Mouse (Mus musculus): Measurements from ENCODE around the gene Gm4491. TPM values are rescaled to one million over a fixed set of nuclear protein-coding genes. Genes with fewer than 3 reads are reported as not detected.
A peak's percentile ranks its signal among the peaks of the same experiment; 100 is the strongest.

Gm4491 gene
- polyA plus RNA-seq, 1 experiment: not detected

DNA sequence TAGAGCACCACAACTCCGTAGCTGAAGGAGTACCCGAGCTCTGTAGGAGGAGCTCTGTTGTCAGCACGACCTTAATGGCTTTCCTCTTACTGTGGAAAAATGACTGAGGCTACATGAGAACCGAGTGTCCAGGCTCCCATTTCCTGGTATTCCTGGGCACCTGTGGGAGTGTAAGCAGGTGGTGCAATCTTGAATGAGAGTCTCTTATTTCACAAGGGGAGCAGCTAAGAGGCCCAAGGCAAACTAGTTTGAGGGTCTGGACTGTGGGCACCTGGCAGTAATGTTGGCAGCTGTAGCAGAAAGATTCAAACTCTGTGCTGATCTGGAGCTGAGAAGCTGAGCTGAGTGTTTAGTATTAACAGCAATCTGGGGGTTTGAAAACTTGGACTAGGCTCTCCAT, 11.7 kb upstream of the Gm4491 start:
- 23% methylated on average over 4 of the region's 4 CpGs for WGBS
- H3K27ac ChIP-seq (ENCODE audit: insufficient read depth, low read depth, low read length): no peak overlapping the region
- TF ChIP-seq CTCF (IDR thresholded peaks at IDR 0.05; ENCODE audit: extremely low read depth, insufficient read length, insufficient replicate concordance, low read depth, low read length) (no peak), POLR2A (IDR thresholded peaks at IDR 0.05; ENCODE audit: low read depth, low read length) (no peak)

DNA sequence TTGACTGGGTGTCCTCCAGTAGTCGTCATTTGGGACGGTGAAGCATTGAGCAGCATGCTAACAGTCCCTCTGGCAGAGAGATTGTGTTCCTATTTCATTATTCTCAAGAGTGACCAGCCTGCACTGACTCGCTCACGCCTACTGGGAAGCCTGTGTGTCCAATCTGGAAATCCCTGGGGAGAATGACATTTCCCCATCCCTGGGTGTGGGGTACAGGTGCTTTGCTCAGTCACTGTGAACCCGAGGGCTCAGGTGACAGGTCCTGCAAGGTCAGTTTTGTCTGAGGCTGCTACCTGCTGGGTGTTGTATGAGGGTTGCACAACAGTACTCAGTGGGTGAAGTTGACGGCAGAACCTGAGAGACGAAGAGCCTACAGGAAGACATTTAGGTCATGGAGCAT, 6.6 kb upstream of the Gm4491 start:
- H3K27ac ChIP-seq (ENCODE audit: insufficient read depth, low read depth, low read length): no peak overlapping the region
- WGBS: 87% methylated on average over 7 of the region's 7 CpGs
- no peaks in the 10 kb centered on the region for H3K27me3 ChIP-seq (ENCODE audit: control insufficient read depth, insufficient read depth, low read length)
- H3K36me3 ChIP-seq (ENCODE audit: control insufficient read depth, insufficient read depth, low read length): no peaks in the 10 kb centered on the region
- H3K4me1 ChIP-seq (ENCODE audit: control insufficient read depth, insufficient read depth, insufficient read length, low read length): no peaks in the 10 kb centered on the region
- TF ChIP-seq CTCF (IDR thresholded peaks at IDR 0.05; ENCODE audit: extremely low read depth, insufficient read length, insufficient replicate concordance, low read depth, low read length) (no peak), POLR2A (IDR thresholded peaks at IDR 0.05; ENCODE audit: low read depth, low read length) (no peak)
- no peak overlapping the region for H3K4me3 ChIP-seq (ENCODE audit: low read depth, low read length)

More for the DNA sequence above, 11.7 kb upstream of the Gm4491 start:
- H3K4me1 ChIP-seq (ENCODE audit: control insufficient read depth, insufficient read depth, insufficient read length, low read length): no peaks in the 10 kb centered on the region
- H3K36me3 ChIP-seq (ENCODE audit: control insufficient read depth, insufficient read depth, low read length): no peaks in the 10 kb centered on the region
- H3K27me3 ChIP-seq (ENCODE audit: control insufficient read depth, insufficient read depth, low read length): peaks cover 6% of the 10 kb centered on the region; the same call in 1 of the 2 replicates
- H3K4me3 ChIP-seq (ENCODE audit: low read depth, low read length): no peak overlapping the region

DNA sequence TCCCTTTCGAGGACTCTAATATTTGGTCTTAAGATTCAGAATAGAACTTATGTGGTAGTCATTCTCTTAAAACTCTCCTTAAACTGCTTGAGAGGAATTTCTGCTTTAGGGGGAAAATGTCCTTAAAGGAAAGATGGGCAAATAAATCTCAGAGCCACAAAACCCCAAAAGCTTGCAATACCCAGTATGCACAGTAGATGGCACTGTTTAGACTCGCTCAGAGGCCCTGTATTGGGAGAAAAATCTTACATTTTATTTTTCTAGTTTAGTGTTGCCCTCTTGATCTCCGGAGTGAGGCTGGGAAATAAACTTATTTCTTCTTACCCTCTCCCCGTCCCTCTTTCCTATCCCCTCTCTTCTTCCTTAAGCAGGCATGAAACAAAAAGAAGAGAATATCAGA, 6.5 kb downstream of the Gm4491 start:
- no peak overlapping the region for H3K27ac ChIP-seq (ENCODE audit: insufficient read depth, low read depth, low read length)
- no peaks in the 10 kb centered on the region for H3K36me3 ChIP-seq (ENCODE audit: control insufficient read depth, insufficient read depth, low read length)
- TF ChIP-seq CTCF (IDR thresholded peaks at IDR 0.05; ENCODE audit: extremely low read depth, insufficient read length, insufficient replicate concordance, low read depth, low read length) (no peak), POLR2A (IDR thresholded peaks at IDR 0.05; ENCODE audit: low read depth, low read length) (no peak)
- no peaks in the 10 kb centered on the region; the same call in 1 of the 2 replicates for H3K27me3 ChIP-seq (ENCODE audit: control insufficient read depth, insufficient read depth, low read length)
- H3K4me1 ChIP-seq (ENCODE audit: control insufficient read depth, insufficient read depth, insufficient read length, low read length): no peaks in the 10 kb centered on the region
- 14% methylated on average over 4 of the region's 4 CpGs for WGBS
- H3K4me3 ChIP-seq (ENCODE audit: low read depth, low read length): no peak overlapping the region

DNA sequence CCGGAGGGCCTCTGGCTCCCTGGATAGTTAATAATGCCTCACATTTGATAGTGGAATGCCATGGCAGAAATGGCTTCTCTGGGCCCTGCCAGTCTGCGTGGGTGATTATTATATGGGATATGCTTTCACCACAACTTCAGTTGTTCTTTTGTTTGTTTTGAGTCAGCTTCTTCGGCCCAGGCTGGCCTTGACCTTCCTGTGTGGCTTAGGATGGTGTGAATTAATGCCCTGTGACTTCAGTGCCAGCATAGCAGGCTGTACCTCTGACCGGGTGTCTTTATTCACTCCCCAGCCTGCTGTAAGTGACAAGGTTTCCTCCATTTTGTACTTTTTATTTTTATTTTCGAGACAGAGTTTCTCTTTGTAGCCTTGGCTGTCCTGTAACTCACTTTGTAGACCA, 7.8 kb downstream of the Gm4491 start:
- TF ChIP-seq POLR2A (IDR thresholded peaks at IDR 0.05; ENCODE audit: low read depth, low read length) (no peak), CTCF (IDR thresholded peaks at IDR 0.05; ENCODE audit: extremely low read depth, insufficient read length, insufficient replicate concordance, low read depth, low read length) (no peak)
- Histone ChIP-seq H3K27ac (ENCODE audit: insufficient read depth, low read depth, low read length) (no peak overlapping the region), H3K4me1 (ENCODE audit: control insufficient read depth, insufficient read depth, insufficient read length, low read length) (no peaks in the 10 kb centered on the region; the same call in 1 of the 2 replicates), H3K27me3 (ENCODE audit: control insufficient read depth, insufficient read depth, low read length) (no peaks in the 10 kb centered on the region; the same call in 1 of the 2 replicates), H3K36me3 (ENCODE audit: control insufficient read depth, insufficient read depth, low read length) (no peaks in the 10 kb centered on the region), H3K4me3 (ENCODE audit: low read depth, low read length) (no peak overlapping the region)
- 73% methylated on average over 5 of the region's 5 CpGs for WGBS

DNA sequence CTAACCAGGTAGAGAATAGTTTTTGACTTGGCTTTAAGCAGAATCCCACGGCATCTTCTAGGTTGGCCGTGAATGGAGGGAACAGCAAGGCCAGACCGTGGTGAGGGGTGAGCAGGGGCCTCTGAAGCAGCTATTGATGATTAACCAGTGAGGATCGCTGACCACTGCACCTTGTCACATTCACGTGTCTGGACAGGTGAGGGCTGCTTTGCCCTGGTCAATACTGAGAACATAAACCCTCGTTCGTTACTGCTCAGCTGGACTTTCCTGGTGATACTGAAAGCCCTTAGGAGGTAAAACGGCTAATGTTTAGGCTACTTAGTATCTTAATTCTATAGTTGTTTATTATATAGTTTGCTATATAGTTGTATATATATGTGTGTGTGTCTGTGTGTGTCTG, 8.6 kb downstream of the Gm4491 start:
- no peaks in the 10 kb centered on the region for H3K36me3 ChIP-seq (ENCODE audit: control insufficient read depth, insufficient read depth, low read length)
- H3K27me3 ChIP-seq (ENCODE audit: control insufficient read depth, insufficient read depth, low read length): no peaks in the 10 kb centered on the region; the same call in 1 of the 2 replicates
- no peak overlapping the region for H3K4me3 ChIP-seq (ENCODE audit: low read depth, low read length)
- H3K4me1 ChIP-seq (ENCODE audit: control insufficient read depth, insufficient read depth, insufficient read length, low read length): peaks cover 1% of the 10 kb centered on the region
- TF ChIP-seq POLR2A (IDR thresholded peaks at IDR 0.05; ENCODE audit: low read depth, low read length): no peak
- TF ChIP-seq CTCF (IDR thresholded peaks at IDR 0.05; ENCODE audit: extremely low read depth, insufficient read length, insufficient replicate concordance, low read depth, low read length): no peak
- 84% methylated on average over 8 of the region's 8 CpGs for WGBS
- H3K27ac ChIP-seq (ENCODE audit: insufficient read depth, low read depth, low read length): no peak overlapping the region

DNA sequence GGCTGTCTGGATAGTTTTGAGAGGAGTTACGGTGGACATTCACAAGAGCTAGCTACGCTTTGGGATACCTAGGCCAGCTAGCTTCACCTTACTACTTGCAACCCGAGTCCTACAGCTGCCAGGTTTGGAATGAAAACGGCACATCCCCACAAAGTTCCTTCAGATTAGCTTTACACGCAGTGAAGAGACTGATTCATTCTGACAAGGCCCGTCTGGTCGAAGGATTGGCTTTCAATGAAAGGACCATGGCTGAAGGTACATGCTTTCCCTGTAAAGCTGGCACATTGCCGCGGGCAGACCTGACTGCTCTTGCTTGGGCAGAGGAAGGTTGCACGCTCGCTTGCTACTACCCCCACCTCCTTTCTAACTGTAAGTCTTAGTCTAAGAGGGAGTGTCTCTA, 10.0 kb downstream of the Gm4491 start:
- WGBS: 79% methylated on average over 11 of the region's 11 CpGs
- Histone ChIP-seq H3K27ac (ENCODE audit: insufficient read depth, low read depth, low read length) (no peak overlapping the region), H3K4me3 (ENCODE audit: low read depth, low read length) (no peak overlapping the region), H3K36me3 (ENCODE audit: control insufficient read depth, insufficient read depth, low read length) (no peaks in the 10 kb centered on the region), H3K27me3 (ENCODE audit: control insufficient read depth, insufficient read depth, low read length) (no peaks in the 10 kb centered on the region; the same call in 1 of the 2 replicates), H3K4me1 (ENCODE audit: control insufficient read depth, insufficient read depth, insufficient read length, low read length) (peaks cover 3% of the 10 kb centered on the region)
- TF ChIP-seq POLR2A (IDR thresholded peaks at IDR 0.05; ENCODE audit: low read depth, low read length): no peak
- no peak for TF ChIP-seq CTCF (IDR thresholded peaks at IDR 0.05; ENCODE audit: extremely low read depth, insufficient read length, insufficient replicate concordance, low read depth, low read length)

DNA sequence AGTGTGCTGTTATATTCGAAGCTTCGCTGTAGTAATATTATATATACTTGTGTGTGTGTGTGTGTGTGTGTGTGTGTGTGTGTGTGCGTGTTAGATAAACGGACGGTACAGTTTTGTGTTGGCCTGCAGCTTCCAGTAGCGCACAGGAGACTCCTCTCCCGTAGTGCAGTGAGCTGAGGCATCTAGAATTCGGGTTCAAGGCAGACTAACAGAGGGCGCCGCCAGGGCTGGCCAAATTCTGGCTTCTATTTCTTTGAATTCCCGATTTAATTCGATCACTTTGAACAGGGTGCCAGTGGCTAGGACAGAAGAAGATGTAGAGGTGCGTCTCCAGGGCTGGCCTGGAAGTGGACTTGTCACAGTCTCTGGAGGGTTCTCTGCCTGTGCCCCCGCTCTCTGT, 10.6 kb downstream of the Gm4491 start:
- Histone ChIP-seq H3K4me1 (ENCODE audit: control insufficient read depth, insufficient read depth, insufficient read length, low read length) (peaks cover 3% of the 10 kb centered on the region), H3K4me3 (ENCODE audit: low read depth, low read length) (peak overlapping the region; percentile 84; the same call in 1 of the 2 replicates), H3K27me3 (ENCODE audit: control insufficient read depth, insufficient read depth, low read length) (no peaks in the 10 kb centered on the region; the same call in 1 of the 2 replicates), H3K36me3 (ENCODE audit: control insufficient read depth, insufficient read depth, low read length) (no peaks in the 10 kb centered on the region), H3K27ac (ENCODE audit: insufficient read depth, low read depth, low read length) (no peak overlapping the region)
- 32% methylated on average over 14 of the region's 14 CpGs for WGBS
- TF ChIP-seq CTCF (IDR thresholded peaks at IDR 0.05; ENCODE audit: extremely low read depth, insufficient read length, insufficient replicate concordance, low read depth, low read length): no peak
- no peak for TF ChIP-seq POLR2A (IDR thresholded peaks at IDR 0.05; ENCODE audit: low read depth, low read length)
